Mouse (Mus musculus) midbrain, postnatal 0 days (tissue): ENCODE data around the gene D630039A03Rik. TPM values are rescaled to one million over a fixed set of nuclear protein-coding genes. Genes with fewer than 3 reads are reported as not detected.

Experiments used
- ATAC-seq: fragments of 200-750 bp; cut with Nextera tagmentation; 2 replicates; pipeline ENCODE4 v1.8.0; 2017; ENCODE audit warnings: moderate number of reproducible peaks, mild to moderate bottlenecking, moderate TSS enrichment, moderate library complexity; ENCODE audit not compliant: low FRiP score
- DNase-seq: peaks from one replicate; pipeline ENCODE4 v3.0.0-alpha.2; 2015; ENCODE audit warnings: low spot score
- H3K27ac ChIP-seq: fragments of 300-500 bp; sonication (generic); 2 replicates; pipeline ENCODE4 v1.5.1; 2014; ENCODE audit warnings: low read depth, mild to moderate bottlenecking, low read length, mixed read lengths
- H3K27me3 ChIP-seq: fragments of 300-500 bp; sonication (generic); 2 replicates; pipeline ENCODE4 v1.6.1; 2014; ENCODE audit warnings: low read length, control low read depth, mixed read lengths; ENCODE audit not compliant: insufficient read depth
- H3K36me3 ChIP-seq: fragments of 300-500 bp; sonication (generic); 2 replicates; pipeline ENCODE4 v1.6.1; 2014; ENCODE audit warnings: low read length, control low read depth, mixed read lengths; ENCODE audit not compliant: insufficient read depth
- H3K4me1 ChIP-seq: fragments of 300-500 bp; sonication (generic); 2 replicates; pipeline ENCODE4 v1.6.1; 2014; ENCODE audit warnings: mild to moderate bottlenecking, control low read depth, antibody characterized with exemption, low read length, mixed read lengths; ENCODE audit not compliant: insufficient read depth
- H3K4me2 ChIP-seq: fragments of 300-500 bp; sonication (generic); 2 replicates; pipeline ENCODE4 v1.6.1; 2014; ENCODE audit warnings: low read depth, mild to moderate bottlenecking, low read length, mixed read lengths; ENCODE audit not compliant: poor library complexity, severe bottlenecking
- H3K4me3 ChIP-seq: fragments of 300-500 bp; sonication (generic); 2 replicates; pipeline ENCODE4 v1.5.1; 2014; ENCODE audit warnings: low read depth, mild to moderate bottlenecking, low read length, moderate library complexity
- H3K9ac ChIP-seq: fragments of 300-500 bp; sonication (generic); replicated peaks from 2 replicates; pipeline ENCODE4 v1.6.1; 2014; ENCODE audit warnings: mild to moderate bottlenecking, low read length, moderate library complexity, mixed read lengths; ENCODE audit not compliant: poor library complexity, severe bottlenecking
- H3K9me3 ChIP-seq: fragments of 300-500 bp; sonication (generic); 2 replicates; pipeline ENCODE4 v1.6.1; 2016; ENCODE audit warnings: low read length, control low read depth
- CTCF ChIP-seq: IDR thresholded peaks from 2 replicates; pipeline ENCODE4 v1.5.1; 2016; ENCODE audit warnings: antibody characterized with exemption, mild to moderate bottlenecking
- WGBS: fragments of 180-500 bp; shearing (Covaris S2); extraction: QIAGEN DNeasy Blood & Tissue Kit; methylation state at CpG from one replicate; pipeline ENCODE4 v1.1.7; 2014; 5-methylcytosine and 5-hydroxymethylcytosine counted together
- polyA plus RNA-seq: library from polyadenylated mRNA; unstranded; fragments of >200 nt; fragmentation: Nextera tagmentation; extraction: Ambion mirVana; gene quantifications from 2 replicates; pipeline ENCODE4 v1.2.1, GENCODE M21; 2015
- total RNA-seq: library from RNA; depleted of rRNA; stranded (reverse); fragments of >200 nt; gene quantifications from 2 replicates; pipeline ENCODE4 v1.2.3, GENCODE M21; 2014

The D630039A03Rik gene
- total and polyA plus RNA-seq, 2 experiments from 2014 or later = 0.10 to 0.27 TPM

DNA sequence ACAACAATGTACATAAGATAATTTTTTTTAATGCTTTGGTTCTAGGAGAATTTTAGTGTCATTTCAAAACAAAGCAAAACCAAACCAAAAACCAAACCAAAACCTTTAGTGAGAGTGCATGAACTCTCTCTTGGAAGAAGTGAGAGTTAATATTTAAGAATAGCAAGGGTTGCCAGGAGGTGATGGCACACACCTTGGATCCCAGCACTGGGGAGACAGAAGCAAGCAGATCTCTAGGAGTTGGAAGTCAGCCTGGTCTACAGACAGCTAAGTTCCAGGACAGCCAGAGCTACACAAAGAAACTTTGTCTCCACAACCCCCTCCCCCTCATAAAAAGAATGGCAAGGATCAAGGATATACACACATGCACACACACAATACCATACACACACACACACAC is 3.1 kb downstream of the D630039A03Rik start:
- no peaks in the 10 kb centered on the region for H3K9me3 ChIP-seq
- no peaks in the 10 kb centered on the region for H3K4me1 ChIP-seq
- H3K4me3 ChIP-seq = no peak overlapping the region
- H3K27me3 ChIP-seq = no peaks in the 10 kb centered on the region
- H3K27ac ChIP-seq = no peak overlapping the region
- no peak for TF ChIP-seq CTCF
- no peak for ATAC-seq
- no peak overlapping the region for H3K4me2 ChIP-seq
- H3K36me3 ChIP-seq = no peaks in the 10 kb centered on the region
- no peak overlapping the region for H3K9ac ChIP-seq
- no peak for DNase-seq

DNA sequence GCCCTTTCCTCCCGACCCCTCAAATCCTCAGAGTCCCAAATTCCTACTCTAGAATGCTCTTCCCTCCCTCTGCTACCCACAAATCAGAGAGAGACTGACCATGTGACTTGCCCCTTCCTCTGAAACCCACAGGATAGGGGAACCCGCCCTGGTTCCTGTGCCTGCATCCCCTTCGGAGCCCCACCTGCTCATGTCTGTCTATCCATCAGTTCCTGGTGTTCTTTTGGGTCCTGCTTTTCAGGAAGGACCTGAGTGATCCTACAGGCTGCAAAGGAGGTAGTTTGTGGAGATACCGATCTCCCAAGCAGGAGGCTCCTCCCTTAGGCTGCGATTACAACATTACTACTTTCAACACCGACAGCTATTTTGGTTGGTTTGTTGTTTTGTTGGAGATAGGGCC is 7.2 kb downstream of the D630039A03Rik start:
- no peak for ATAC-seq
- H3K27ac ChIP-seq = no peak overlapping the region
- H3K36me3 ChIP-seq = no peaks in the 10 kb centered on the region
- DNase-seq = no peak
- H3K4me3 ChIP-seq = no peak overlapping the region
- H3K27me3 ChIP-seq = no peaks in the 10 kb centered on the region
- H3K4me2 ChIP-seq = no peak overlapping the region
- no peak overlapping the region for H3K9ac ChIP-seq
- TF ChIP-seq CTCF = no peak
- H3K4me1 ChIP-seq = no peaks in the 10 kb centered on the region
- WGBS = 82% methylated on average over 6 of the region's 6 CpGs
- H3K9me3 ChIP-seq = no peaks in the 10 kb centered on the region

DNA sequence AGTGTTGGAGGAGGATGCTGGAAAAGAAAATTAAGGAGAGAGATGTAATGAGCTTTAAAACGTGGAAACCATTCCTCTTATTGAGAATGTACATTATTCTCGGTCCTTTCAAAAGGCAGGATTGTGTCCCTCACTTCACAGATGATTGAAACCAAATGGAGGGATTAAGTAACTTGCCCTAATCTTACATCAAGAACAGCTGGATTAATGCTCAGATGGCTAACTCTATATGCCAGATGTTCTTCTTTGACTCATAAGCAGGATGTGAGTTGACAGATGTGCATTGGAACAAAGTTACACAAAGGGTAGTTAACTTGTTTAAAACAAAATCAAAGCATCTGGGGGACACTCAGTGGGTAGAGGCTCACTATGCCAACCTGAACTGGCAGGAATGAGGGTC is 9.4 kb downstream of the D630039A03Rik start:
- Histone ChIP-seq H3K9me3 (no peaks in the 10 kb centered on the region), H3K27ac (no peak overlapping the region), H3K9ac (no peak overlapping the region), H3K27me3 (no peaks in the 10 kb centered on the region), H3K4me3 (no peak overlapping the region), H3K4me2 (no peak overlapping the region), H3K36me3 (no peaks in the 10 kb centered on the region), H3K4me1 (no peaks in the 10 kb centered on the region)
- DNase-seq (no peak), ATAC-seq (no peak)
- WGBS = 17% methylated on average over 2 of the region's 2 CpGs
- no peak for TF ChIP-seq CTCF

GRCm38 (mm10) chr4:57904638-57905037 is 11.5 kb downstream of the D630039A03Rik start:
- Histone ChIP-seq H3K27me3 (no peaks in the 10 kb centered on the region), H3K4me1 (no peaks in the 10 kb centered on the region), H3K4me2 (peak overlapping the region; percentile 20; the same call in 1 of the 2 replicates), H3K9ac (no peak overlapping the region), H3K36me3 (no peaks in the 10 kb centered on the region), H3K9me3 (no peaks in the 10 kb centered on the region), H3K27ac (no peak overlapping the region), H3K4me3 (no peak overlapping the region)
- no peak for TF ChIP-seq CTCF
- peak; percentile 52 for ATAC-seq
- 24% methylated on average over 9 of the region's 9 CpGs for WGBS
- DNase-seq = no peak

DNA sequence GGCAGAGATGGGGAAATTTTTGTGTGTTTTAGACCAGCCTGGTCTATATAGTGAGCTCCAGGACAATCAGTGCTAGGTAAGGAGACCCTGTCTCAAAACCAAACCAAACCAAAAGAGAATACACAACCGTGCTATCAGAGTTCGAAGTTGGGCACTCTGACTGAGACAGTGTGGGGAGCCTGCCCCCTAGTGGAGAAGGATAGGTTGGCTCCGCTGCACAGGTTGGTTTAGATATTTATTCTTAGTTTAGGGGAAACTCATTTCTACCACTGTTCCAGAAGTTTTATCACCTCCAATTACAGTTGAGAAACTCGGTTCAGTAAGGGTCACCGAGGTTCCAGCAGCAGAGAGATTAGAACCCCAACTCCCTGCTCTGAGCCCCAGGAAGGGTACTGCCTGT is 11.9 kb downstream of the D630039A03Rik start:
- no peak overlapping the region for H3K27ac ChIP-seq
- ATAC-seq (peak; percentile 61; the same call in 1 of the 2 replicates), DNase-seq (peak; percentile 74)
- no peak overlapping the region for H3K4me3 ChIP-seq
- H3K27me3 ChIP-seq = no peaks in the 10 kb centered on the region
- H3K4me2 ChIP-seq = peak overlapping the region; percentile 20; the same call in 1 of the 2 replicates
- no peaks in the 10 kb centered on the region for H3K4me1 ChIP-seq
- no peaks in the 10 kb centered on the region for H3K9me3 ChIP-seq
- WGBS = 10% methylated on average over 5 of the region's 5 CpGs
- H3K36me3 ChIP-seq = no peaks in the 10 kb centered on the region
- no peak overlapping the region for H3K9ac ChIP-seq
- peak; percentile 95 for TF ChIP-seq CTCF

DNA sequence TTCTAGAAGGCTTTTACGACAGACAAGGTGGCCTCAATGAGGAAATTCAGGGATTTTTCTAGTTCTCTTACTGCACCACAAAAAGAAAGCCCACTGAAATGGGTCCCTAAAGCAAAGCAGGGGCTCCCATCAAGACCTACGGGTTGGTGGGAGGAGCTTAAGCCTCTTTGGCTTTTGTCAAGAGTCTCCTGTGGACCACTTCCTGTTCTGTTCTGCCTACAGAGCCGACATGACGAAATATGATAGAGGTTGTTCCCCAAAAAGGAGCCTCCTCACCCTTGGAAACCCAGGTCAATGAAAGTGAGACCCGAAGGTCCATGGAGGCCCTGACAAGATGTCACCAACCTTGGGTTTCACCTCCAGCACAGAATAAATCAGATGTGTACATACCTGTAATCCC is 13.5 kb downstream of the D630039A03Rik start:
- 82% methylated on average over 5 of the region's 5 CpGs for WGBS
- Histone ChIP-seq H3K36me3 (no peaks in the 10 kb centered on the region), H3K4me2 (no peak overlapping the region), H3K9me3 (no peaks in the 10 kb centered on the region), H3K4me1 (no peaks in the 10 kb centered on the region), H3K27ac (no peak overlapping the region), H3K9ac (no peak overlapping the region), H3K4me3 (no peak overlapping the region), H3K27me3 (no peaks in the 10 kb centered on the region)
- TF ChIP-seq CTCF = no peak
- DNase-seq = no peak
- no peak for ATAC-seq
